Mouse (Mus musculus) left cerebral cortex, postnatal 4 days (tissue): ENCODE measurements around the gene Ebf3. TPM values are rescaled to one million over a fixed set of nuclear protein-coding genes. Genes with fewer than 3 reads are reported as not detected.

Source experiments
- DNase-seq: peaks from one replicate; pipeline ENCODE4 v3.0.0-alpha.2; 2022
- intact Hi-C: fragments of 180-260 bp; cut with DNase I; formaldehyde crosslinking; loops from one replicate; pipeline ENCODE4 v1.15.1; 2025
- total RNA-seq, 2 experiments: library from RNA; stranded (reverse); gene quantifications; 2 replicates each; pipeline ENCODE4 v1.2.3; 2021

The Ebf3 gene
- total RNA-seq, result 1 to 10 TPM; 2.1 to 2.7 TPM

GRCm38 (mm10) chr7:137313904-137314691, at the start of gene Ebf3:
Gene Ebf3, minus strand, starts transcription at chr7:137314445.
- peak; percentile 95 for DNase-seq
- intact Hi-C loops, result loop anchor here (10.0 kb wide), 1 partner anchor 109 kb away; no protein-coding TSS in a partner anchor

- DNase-seq, result peak; percentile 60
- intact Hi-C loops, result no loop called here
These were observed 32.6 kb upstream of the Ebf3 start for GRCm38 (mm10) chr7:137346860-137347259.

- intact Hi-C loops, result no loop called here
These were observed 31.8 kb upstream of the Ebf3 start for GRCm38 (mm10) chr7:137346068-137346467.

GRCm38 (mm10) chr7:137333951-137334350, 19.7 kb upstream of the Ebf3 start:
- intact Hi-C loops, result no loop called here
- no peak for DNase-seq

More at GRCm38 (mm10) chr7:137346068-137346467, 31.8 kb upstream of the Ebf3 start:
- DNase-seq, result no peak

GRCm38 (mm10) chr7:137322926-137323325, 8.7 kb upstream of the Ebf3 start:
- no peak for DNase-seq
- intact Hi-C loops, result loop anchor here (2.0 to 5.0 kb wide), 2 partner anchors 836 to 1486 kb away; no protein-coding TSS in a partner anchor

- DNase-seq, result no peak
- intact Hi-C loops, result loop anchor here (2.0 to 5.0 kb wide), 2 partner anchors 835 to 1485 kb away; no protein-coding TSS in a partner anchor
These were observed 7.9 kb upstream of the Ebf3 start for GRCm38 (mm10) chr7:137321961-137322784.

GRCm38 (mm10) chr7:137321141-137321813, 7.0 kb upstream of the Ebf3 start:
- peak; percentile 84 for DNase-seq
- intact Hi-C loops, result loop anchor here (5.0 kb wide), 1 partner anchor 834 kb away; no protein-coding TSS in a partner anchor

- no peak for DNase-seq
- intact Hi-C loops, result loop anchor here (5.0 kb wide), 1 partner anchor 833 kb away; no protein-coding TSS in a partner anchor
These were observed 6.1 kb upstream of the Ebf3 start for GRCm38 (mm10) chr7:137320320-137320719.

- intact Hi-C loops, result loop anchor here (5.0 to 10.0 kb wide), 2 partner anchors 114 to 1257 kb away; no protein-coding TSS in a partner anchor
- DNase-seq, result peak; percentile 71
These were observed 5.0 kb upstream of the Ebf3 start for GRCm38 (mm10) chr7:137318924-137319885.

GRCm38 (mm10) chr7:137318383-137318775, 4.1 kb upstream of the Ebf3 start:
- intact Hi-C loops, result loop anchor here (5.0 to 10.0 kb wide), 2 partner anchors 114 to 1256 kb away; no protein-coding TSS in a partner anchor
- DNase-seq, result no peak

GRCm38 (mm10) chr7:137317659-137318382, 3.6 kb upstream of the Ebf3 start:
- no peak for DNase-seq
- intact Hi-C loops, result loop anchor here (5.0 to 10.0 kb wide), 2 partner anchors 113 to 1256 kb away; no protein-coding TSS in a partner anchor

- intact Hi-C loops, result loop anchor here (5.0 to 10.0 kb wide), 2 partner anchors 112 to 1255 kb away; no protein-coding TSS in a partner anchor
- peak; percentile 74 for DNase-seq
These were observed 2.8 kb upstream of the Ebf3 start for GRCm38 (mm10) chr7:137316926-137317658.

GRCm38 (mm10) chr7:137316181-137316925, 2.1 kb upstream of the Ebf3 start:
- DNase-seq, result peak; percentile 71
- intact Hi-C loops, result loop anchor here (5.0 to 10.0 kb wide), 2 partner anchors 112 to 1254 kb away; no protein-coding TSS in a partner anchor

GRCm38 (mm10) chr7:137315544-137315940, 1.3 kb upstream of the Ebf3 start:
- no peak for DNase-seq
- intact Hi-C loops, result loop anchor here (5.0 to 10.0 kb wide), 2 partner anchors 111 to 1253 kb away; no protein-coding TSS in a partner anchor

- intact Hi-C loops, result loop anchor here (5.0 to 10.0 kb wide), 2 partner anchors 110 to 1253 kb away; no protein-coding TSS in a partner anchor
- peak; percentile 52 for DNase-seq
These were observed 682 bp upstream of the Ebf3 start for GRCm38 (mm10) chr7:137314710-137315543.
